Mouse (Mus musculus) liver, embryonic 11.5 days (tissue): ENCODE data around the gene Gpatch4. TPM values are rescaled to one million over a fixed set of nuclear protein-coding genes. Genes with fewer than 3 reads are reported as not detected.

Experiments used
- ATAC-seq: fragments of 200-750 bp; cut with Nextera tagmentation; replicated peaks from 2 replicates; pipeline ENCODE4 v1.8.0; 2017; ENCODE audit warnings: moderate number of reproducible peaks, mild to moderate bottlenecking, moderate TSS enrichment, moderate library complexity; ENCODE audit not compliant: low FRiP score
- DNase-seq: peaks from one replicate; pipeline ENCODE4 v3.0.0-alpha.2; 2017; ENCODE audit warnings: low spot score
- H3K27ac ChIP-seq: fragments of 300-500 bp; sonication (generic); 2 replicates; pipeline ENCODE4 v1.5.1; 2014; ENCODE audit warnings: mild to moderate bottlenecking, low read depth, low read length, control low read depth
- H3K27me3 ChIP-seq: fragments of 300-500 bp; sonication (generic); replicated peaks from 2 replicates; pipeline ENCODE4 v1.6.1; 2014; ENCODE audit warnings: low read length, mixed read lengths; ENCODE audit not compliant: control insufficient read depth, insufficient read depth
- H3K36me3 ChIP-seq: fragments of 300-500 bp; sonication (generic); 2 replicates; pipeline ENCODE4 v1.6.1; 2014; ENCODE audit warnings: mild to moderate bottlenecking, low read length, moderate library complexity, mixed read lengths; ENCODE audit not compliant: control insufficient read depth, insufficient read depth
- H3K4me1 ChIP-seq: fragments of 300-500 bp; sonication (generic); replicated peaks from 2 replicates; pipeline ENCODE4 v1.6.1; 2014; ENCODE audit warnings: low read length, mixed read lengths; ENCODE audit not compliant: control insufficient read depth, insufficient read depth
- H3K4me2 ChIP-seq: fragments of 300-500 bp; sonication (generic); 2 replicates; pipeline ENCODE4 v1.6.1; 2014; ENCODE audit warnings: mild to moderate bottlenecking, control low read depth, moderate library complexity
- H3K4me3 ChIP-seq: fragments of 300-500 bp; sonication (generic); 2 replicates; pipeline ENCODE4 v1.5.1; 2014; ENCODE audit warnings: low read depth, low read length, control low read depth
- H3K9ac ChIP-seq: fragments of 300-500 bp; sonication (generic); 2 replicates; pipeline ENCODE4 v1.6.1; 2014; ENCODE audit warnings: low read depth, low read length, control low read depth
- H3K9me3 ChIP-seq: fragments of 300-500 bp; sonication (generic); 2 replicates; pipeline ENCODE4 v1.6.1; 2016; ENCODE audit warnings: low read length, inconsistent platforms, mixed read lengths; ENCODE audit not compliant: control insufficient read depth
- WGBS: fragments of 180-500 bp; shearing (Covaris S2); extraction: QIAGEN DNeasy Blood & Tissue Kit; methylation state at CpG from one replicate; pipeline ENCODE4 v1.1.7; 2014; 5-methylcytosine and 5-hydroxymethylcytosine counted together
- polyA plus RNA-seq: library from polyadenylated mRNA; unstranded; fragments of >200 nt; fragmentation: Nextera tagmentation; extraction: Ambion mirVana; gene quantifications from 2 replicates; pipeline ENCODE4 v1.2.1, GENCODE M21; 2014

Gene Gpatch4
- polyA plus RNA-seq, 1 experiment from 2014 or later, result 60.7 TPM

- Histone ChIP-seq H3K4me3 (no peak within 1 kb of the TSS), H3K4me1 (peaks cover 9% of the 10 kb centered on the region), H3K9ac (no peak within 1 kb of the TSS), H3K36me3 (no peaks in the 10 kb centered on the region), H3K27me3 (peaks cover 65% of the 10 kb centered on the region), H3K9me3 (peaks cover 6% of the 10 kb centered on the region; the same call in 1 of the 2 replicates), H3K27ac (no peak within 1 kb of the TSS), H3K4me2 (no peak within 1 kb of the TSS)
- DNase-seq (no peak), ATAC-seq (no peak)
- WGBS, result 50% methylated on average over 5 of the region's 5 CpGs
These were observed 15.3 kb upstream of the Gpatch4 start, which contains the start of gene Hapln2 for GRCm38 (mm10) chr3:88027434-88028186. Hapln2 (minus strand) TSS chr3:88027583.

GRCm38 (mm10) chr3:88030608-88031395, 12.1 kb upstream of the Gpatch4 start:
- Histone ChIP-seq H3K27me3 (peaks cover 37% of the 10 kb centered on the region), H3K4me2 (no peak overlapping the region; the same call in 1 of the 2 replicates), H3K4me3 (no peak overlapping the region), H3K27ac (no peak overlapping the region), H3K4me1 (no peaks in the 10 kb centered on the region), H3K9ac (no peak overlapping the region), H3K36me3 (no peaks in the 10 kb centered on the region), H3K9me3 (peaks cover 6% of the 10 kb centered on the region; the same call in 1 of the 2 replicates)
- no peak for ATAC-seq
- 11% methylated on average over 19 of the region's 19 CpGs for WGBS
- DNase-seq, result no peak

- Histone ChIP-seq H3K9ac (no peak overlapping the region), H3K36me3 (no peaks in the 10 kb centered on the region), H3K27me3 (peaks cover 32% of the 10 kb centered on the region), H3K27ac (no peak overlapping the region), H3K9me3 (no peaks in the 10 kb centered on the region), H3K4me1 (no peaks in the 10 kb centered on the region), H3K4me3 (no peak overlapping the region), H3K4me2 (no peak overlapping the region)
- no peak for ATAC-seq
- 58% methylated on average over 5 of the region's 5 CpGs for WGBS
- DNase-seq, result no peak
These were observed 9.4 kb upstream of the Gpatch4 start for GRCm38 (mm10) chr3:88033506-88033905.

DNA sequence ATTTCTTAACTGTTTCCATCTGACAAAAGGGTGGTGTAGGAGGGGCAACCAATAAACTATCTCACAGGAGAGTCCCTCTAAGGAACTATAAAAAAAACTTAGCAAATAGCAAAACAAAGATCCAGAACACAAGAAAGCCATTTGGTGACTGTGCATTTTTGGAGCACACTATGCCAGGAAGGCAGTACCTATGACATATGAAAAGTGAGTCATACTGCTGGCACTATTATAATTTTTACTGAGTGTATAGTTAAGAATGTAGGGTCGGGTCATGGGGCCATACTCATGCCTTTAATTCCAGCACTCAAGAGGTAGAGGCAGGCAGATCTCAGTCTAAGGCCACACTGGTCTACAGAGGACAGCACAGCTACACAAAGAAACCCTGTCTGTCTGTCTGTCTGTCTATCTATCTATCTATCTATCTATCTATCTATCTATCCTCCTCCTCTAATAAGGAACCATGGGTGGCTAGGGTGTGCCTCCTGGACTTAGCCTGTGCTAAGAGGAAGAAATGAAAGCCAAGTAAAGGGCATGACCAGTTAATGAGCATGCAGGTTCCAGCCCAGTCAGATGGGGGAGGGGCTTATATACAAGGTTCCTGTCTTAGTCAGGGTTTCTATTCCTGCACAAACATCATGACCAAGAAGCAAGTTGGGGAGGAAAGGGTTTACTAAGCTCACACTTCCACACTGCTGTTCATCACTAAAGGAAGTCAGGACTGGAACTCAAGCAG, 7.2 kb upstream of the Gpatch4 start:
- no peaks in the 10 kb centered on the region for H3K4me1 ChIP-seq
- H3K27ac ChIP-seq, result no peak overlapping the region
- no peaks in the 10 kb centered on the region for H3K9me3 ChIP-seq
- H3K36me3 ChIP-seq, result no peaks in the 10 kb centered on the region
- H3K9ac ChIP-seq, result no peak overlapping the region
- DNase-seq (no peak), ATAC-seq (no peak)
- no peak overlapping the region for H3K4me3 ChIP-seq
- H3K4me2 ChIP-seq, result no peak overlapping the region
- WGBS, result 45% methylated on average over 1 of the region's 1 CpGs
- H3K27me3 ChIP-seq, result peaks cover 22% of the 10 kb centered on the region

GRCm38 (mm10) chr3:88049532-88049931, 6.6 kb downstream of the Gpatch4 start:
- Histone ChIP-seq H3K4me3 (no peak overlapping the region), H3K4me2 (no peak overlapping the region), H3K9ac (no peak overlapping the region), H3K4me1 (0 out of 2 replicates have a peak, but pooled peaks cover 3% of the 10 kb centered on the region), H3K36me3 (peaks cover 36% of the 10 kb centered on the region; the same call in 1 of the 2 replicates), H3K27me3 (no peaks in the 10 kb centered on the region), H3K27ac (no peak overlapping the region), H3K9me3 (no peaks in the 10 kb centered on the region)
- DNase-seq (no peak), ATAC-seq (no peak)
- WGBS, result 67% methylated on average over 3 of the region's 3 CpGs

GRCm38 (mm10) chr3:88057030-88057429, 14.1 kb downstream of the Gpatch4 start:
- H3K9me3 ChIP-seq, result no peaks in the 10 kb centered on the region
- H3K27ac ChIP-seq, result no peak overlapping the region
- no peak for ATAC-seq
- peak overlapping the region; percentile 89 for H3K4me2 ChIP-seq
- peak overlapping the region; percentile 80 for H3K4me3 ChIP-seq
- H3K4me1 ChIP-seq, result peaks cover 8% of the 10 kb centered on the region; the same call in 1 of the 2 replicates
- peak overlapping the region; percentile 76; the same call in 1 of the 2 replicates for H3K9ac ChIP-seq
- no peak for DNase-seq
- H3K36me3 ChIP-seq, result peaks cover 28% of the 10 kb centered on the region
- 88% methylated on average over 6 of the region's 6 CpGs for WGBS
- H3K27me3 ChIP-seq, result no peaks in the 10 kb centered on the region

DNA sequence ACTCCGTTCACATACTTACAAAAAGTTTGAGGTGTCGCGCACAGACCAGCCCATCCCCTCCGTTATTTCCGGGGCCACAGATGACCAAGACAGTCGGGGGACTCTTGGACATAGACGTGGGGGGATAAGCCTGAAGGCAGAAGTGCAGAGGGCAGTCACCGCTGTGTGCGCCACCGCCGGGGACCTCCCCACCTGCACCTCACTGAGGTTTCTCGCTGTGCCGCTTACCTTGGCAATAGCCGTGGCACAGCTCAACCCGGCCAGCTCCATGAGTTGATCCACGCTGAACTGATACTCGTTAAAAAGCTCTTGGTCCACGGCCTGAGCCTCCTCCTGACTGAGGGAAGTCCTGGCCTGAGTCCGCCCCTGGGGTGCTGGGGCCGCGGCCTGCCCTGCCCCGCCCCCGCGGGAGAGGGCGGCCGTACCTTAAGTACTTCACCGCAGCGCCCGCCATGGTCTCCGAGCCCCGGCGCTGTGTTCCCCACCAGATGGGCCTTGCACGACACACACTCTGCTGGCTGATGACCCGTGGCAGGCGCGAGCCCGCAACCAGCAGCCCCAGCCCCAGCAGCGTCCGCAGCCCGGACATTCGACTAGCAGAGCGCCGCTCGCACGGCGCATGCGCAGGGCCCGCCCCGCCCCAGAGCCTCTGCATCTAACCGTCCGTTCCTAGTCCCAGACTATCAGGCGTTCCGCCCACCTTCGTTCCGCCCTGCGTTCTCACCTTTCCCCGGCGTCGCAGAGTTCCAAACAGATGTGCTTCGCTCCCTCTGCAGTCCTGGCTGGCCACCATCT, 15.2 kb downstream of the Gpatch4 start, which contains the start of gene Naxe:
Gene Naxe, minus strand, starts transcription at position 594 of the 795 bp plus-strand sequence.
- H3K4me2 ChIP-seq, result peak within 1 kb of the TSS; percentile 89
- H3K4me3 ChIP-seq, result peak within 1 kb of the TSS; percentile 80
- H3K27ac ChIP-seq, result 0 out of 2 replicates have a peak within 1 kb of the TSS, but pooled peaks have one; percentile 46
- WGBS, result under 1% methylated on average over 60 of the region's 60 CpGs
- H3K27me3 ChIP-seq, result no peaks in the 10 kb centered on the region
- ATAC-seq (peak; percentile 93), DNase-seq (peak; percentile 92)
- 0 out of 2 replicates have a peak, but pooled peaks cover 3% of the 10 kb centered on the region for H3K9me3 ChIP-seq
- H3K9ac ChIP-seq, result peak within 1 kb of the TSS; percentile 76
- H3K36me3 ChIP-seq, result peaks cover 26% of the 10 kb centered on the region
- peaks cover 8% of the 10 kb centered on the region; the same call in 1 of the 2 replicates for H3K4me1 ChIP-seq
